Mouse (Mus musculus): ENCODE measurements around the gene Ngb. TPM values are rescaled to one million over a fixed set of nuclear protein-coding genes. Genes with fewer than 3 reads are reported as not detected.

Gene Ngb
- polyA plus RNA-seq, 1 experiment from 2014 or later = 3.0 TPM

DNA sequence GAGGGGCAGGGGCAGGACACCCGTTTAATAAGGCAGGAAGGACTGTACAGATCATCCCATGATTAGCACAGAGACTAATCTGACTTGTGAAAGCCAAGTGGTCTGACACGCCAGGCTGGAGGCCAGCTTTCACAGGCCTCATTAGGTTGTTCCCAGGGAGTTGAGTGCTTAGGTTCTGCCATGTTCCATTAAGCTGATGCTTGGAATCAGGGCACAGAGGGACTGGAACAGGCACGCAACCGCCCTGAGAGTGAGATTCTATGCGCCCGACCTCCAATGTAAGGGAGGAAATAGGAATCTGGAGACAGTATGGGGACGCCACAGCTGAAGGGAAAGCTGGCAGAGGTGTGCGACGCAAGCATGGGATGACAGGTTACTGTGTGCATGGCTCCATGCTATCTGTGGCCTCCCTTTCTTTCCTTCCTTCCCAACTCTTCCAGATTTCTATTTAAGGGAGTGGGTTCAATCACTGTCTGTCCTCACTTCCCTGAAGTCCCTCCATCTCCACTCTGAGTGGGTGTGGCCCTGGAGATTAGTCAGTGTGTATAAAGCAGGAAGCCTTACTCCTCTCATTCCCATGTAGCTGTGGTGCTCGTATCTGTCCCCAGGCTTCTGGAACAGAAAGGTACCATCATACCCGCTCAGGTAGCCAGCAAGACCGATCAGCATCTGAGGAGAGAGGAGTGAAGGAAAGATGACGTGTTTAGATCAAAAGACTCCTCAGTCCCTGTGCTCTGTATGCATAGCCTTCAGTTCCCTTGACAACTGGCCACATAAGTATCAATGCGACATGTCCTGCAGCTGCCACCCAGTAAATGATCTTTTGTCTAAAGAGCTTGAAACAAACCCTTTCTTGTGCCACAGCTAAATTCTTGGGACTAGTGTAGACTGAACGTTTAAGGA lies 35.4 kb upstream of the Ngb start:
- H3K4me2 ChIP-seq (ENCODE audit: low read depth, low read length) = no peak overlapping the region
- H3K4me1 ChIP-seq (ENCODE audit: control insufficient read depth, insufficient read depth, low read length) = no peaks in the 10 kb centered on the region
- H3K27ac ChIP-seq (ENCODE audit: low read length) = no peak overlapping the region
- WGBS = 86% methylated on average over 15 of the region's 15 CpGs
- H3K9ac ChIP-seq (ENCODE audit: low read length) = no peak overlapping the region
- 0 out of 2 replicates have a peak, but pooled peaks cover 4% of the 10 kb centered on the region for H3K36me3 ChIP-seq (ENCODE audit: control insufficient read depth, insufficient read depth, low read length)
- H3K4me3 ChIP-seq (replicated peaks; ENCODE audit: low read length) = no peak overlapping the region
- H3K27me3 ChIP-seq (ENCODE audit: control insufficient read depth, insufficient read depth, low read length) = no peaks in the 10 kb centered on the region
- no peaks in the 10 kb centered on the region for H3K9me3 ChIP-seq (replicated peaks; ENCODE audit: control insufficient read depth, low read length)
- ATAC-seq (ENCODE audit: insufficient read depth, low FRiP score) = no peak

DNA sequence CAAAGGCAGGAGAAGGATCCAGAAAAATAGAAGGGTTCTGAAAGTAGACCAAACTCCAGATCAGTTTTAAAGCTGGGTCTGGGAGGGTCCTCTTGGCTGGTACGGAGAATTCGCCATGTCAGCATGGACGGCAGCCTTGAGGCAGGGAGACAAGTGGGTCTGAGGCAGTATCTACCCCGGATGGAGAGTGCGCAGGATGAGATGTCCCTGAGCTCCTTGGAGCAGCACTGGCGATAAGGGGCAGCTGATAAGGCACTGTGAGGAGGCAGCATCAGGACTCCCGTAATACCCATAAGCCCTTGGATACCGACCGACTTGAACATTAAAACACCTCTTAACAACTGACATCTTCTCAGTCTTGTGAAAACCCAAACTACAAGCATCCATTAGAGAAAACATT lies 30.4 kb upstream of the Ngb start:
- Histone ChIP-seq H3K9ac (ENCODE audit: low read length) (no peak overlapping the region), H3K4me2 (ENCODE audit: low read depth, low read length) (no peak overlapping the region), H3K27me3 (ENCODE audit: control insufficient read depth, insufficient read depth, low read length) (no peaks in the 10 kb centered on the region), H3K36me3 (ENCODE audit: control insufficient read depth, insufficient read depth, low read length) (0 out of 2 replicates have a peak, but pooled peaks cover 6% of the 10 kb centered on the region), H3K9me3 (replicated peaks; ENCODE audit: control insufficient read depth, low read length) (no peaks in the 10 kb centered on the region), H3K4me3 (replicated peaks; ENCODE audit: low read length) (no peak overlapping the region), H3K4me1 (ENCODE audit: control insufficient read depth, insufficient read depth, low read length) (no peaks in the 10 kb centered on the region), H3K27ac (ENCODE audit: low read length) (no peak overlapping the region)
- ATAC-seq (ENCODE audit: insufficient read depth, low FRiP score) = no peak
- 88% methylated on average over 9 of the region's 9 CpGs for WGBS

DNA sequence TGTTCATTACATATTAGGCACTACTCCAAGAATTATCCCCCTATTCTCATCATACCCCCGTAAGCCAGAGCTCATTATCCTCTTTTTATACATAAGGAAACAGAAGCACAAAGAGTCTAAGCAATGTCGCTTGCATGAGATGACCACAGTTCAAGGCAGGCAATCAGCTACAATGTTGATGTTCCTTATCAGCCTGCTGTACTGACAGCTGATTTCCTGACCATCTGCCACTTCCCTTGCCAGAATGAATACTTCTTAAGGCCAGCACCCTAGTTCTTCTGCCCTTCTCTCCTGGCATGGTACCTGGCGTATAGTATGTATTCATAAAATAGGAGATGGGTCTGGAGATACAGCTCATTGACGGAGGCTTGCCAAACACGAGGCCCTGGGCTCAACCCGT lies 29.9 kb upstream of the Ngb start:
- Histone ChIP-seq H3K4me3 (replicated peaks; ENCODE audit: low read length) (no peak overlapping the region), H3K4me1 (ENCODE audit: control insufficient read depth, insufficient read depth, low read length) (no peaks in the 10 kb centered on the region), H3K27ac (ENCODE audit: low read length) (no peak overlapping the region), H3K36me3 (ENCODE audit: control insufficient read depth, insufficient read depth, low read length) (0 out of 2 replicates have a peak, but pooled peaks cover 4% of the 10 kb centered on the region), H3K9me3 (replicated peaks; ENCODE audit: control insufficient read depth, low read length) (no peaks in the 10 kb centered on the region), H3K4me2 (ENCODE audit: low read depth, low read length) (no peak overlapping the region), H3K9ac (ENCODE audit: low read length) (no peak overlapping the region), H3K27me3 (ENCODE audit: control insufficient read depth, insufficient read depth, low read length) (no peaks in the 10 kb centered on the region)
- WGBS = 85% methylated on average over 6 of the region's 6 CpGs
- ATAC-seq (ENCODE audit: insufficient read depth, low FRiP score) = no peak

DNA sequence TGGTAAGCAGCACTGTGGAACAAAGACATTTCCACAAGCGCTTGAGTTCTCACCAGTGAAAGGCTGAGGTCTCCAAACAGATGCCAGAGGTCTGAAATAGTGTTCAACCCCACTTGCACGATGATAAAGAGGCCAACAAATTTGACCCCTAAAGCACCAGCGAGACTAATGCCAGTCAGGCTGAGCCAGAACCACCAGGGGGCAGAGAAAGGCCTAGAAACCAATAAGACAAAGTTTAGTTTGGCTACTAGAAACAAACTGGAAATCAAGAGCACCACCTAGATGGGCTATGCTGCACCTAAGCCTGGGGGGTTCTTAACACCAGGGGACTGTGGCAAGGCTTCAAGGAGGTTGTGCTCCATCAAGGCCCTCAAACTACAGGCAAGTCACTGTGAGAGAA lies 29.3 kb upstream of the Ngb start:
- Histone ChIP-seq H3K9me3 (replicated peaks; ENCODE audit: control insufficient read depth, low read length) (no peaks in the 10 kb centered on the region), H3K27ac (ENCODE audit: low read length) (no peak overlapping the region), H3K4me2 (ENCODE audit: low read depth, low read length) (no peak overlapping the region), H3K4me1 (ENCODE audit: control insufficient read depth, insufficient read depth, low read length) (no peaks in the 10 kb centered on the region), H3K9ac (ENCODE audit: low read length) (no peak overlapping the region), H3K27me3 (ENCODE audit: control insufficient read depth, insufficient read depth, low read length) (no peaks in the 10 kb centered on the region), H3K36me3 (ENCODE audit: control insufficient read depth, insufficient read depth, low read length) (0 out of 2 replicates have a peak, but pooled peaks cover 4% of the 10 kb centered on the region), H3K4me3 (replicated peaks; ENCODE audit: low read length) (no peak overlapping the region)
- no peak for ATAC-seq (ENCODE audit: insufficient read depth, low FRiP score)
- 64% methylated on average over 3 of the region's 3 CpGs for WGBS

DNA sequence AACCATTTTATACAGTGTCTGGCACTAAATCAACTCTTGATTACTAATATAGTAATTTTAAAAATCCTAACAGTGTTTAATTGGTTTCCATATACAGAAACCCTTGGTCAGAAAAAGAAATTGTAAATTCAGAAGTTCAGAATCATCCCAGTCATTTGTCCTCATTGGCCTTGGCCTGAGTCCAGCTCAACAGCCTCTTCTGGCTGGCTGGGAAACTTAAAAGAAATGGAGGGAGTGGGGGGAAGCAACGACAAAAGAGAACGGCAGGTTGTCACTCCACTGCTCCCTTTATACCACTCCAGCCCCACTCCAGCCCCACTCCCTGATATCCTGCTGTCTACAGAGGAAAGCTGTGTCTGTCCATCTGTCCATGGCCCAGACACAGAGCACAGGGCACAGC lies 28.8 kb upstream of the Ngb start:
- H3K9ac ChIP-seq (ENCODE audit: low read length) = no peak overlapping the region
- H3K4me1 ChIP-seq (ENCODE audit: control insufficient read depth, insufficient read depth, low read length) = no peaks in the 10 kb centered on the region
- H3K9me3 ChIP-seq (replicated peaks; ENCODE audit: control insufficient read depth, low read length) = no peaks in the 10 kb centered on the region
- no peaks in the 10 kb centered on the region for H3K27me3 ChIP-seq (ENCODE audit: control insufficient read depth, insufficient read depth, low read length)
- no peak for ATAC-seq (ENCODE audit: insufficient read depth, low FRiP score)
- H3K36me3 ChIP-seq (ENCODE audit: control insufficient read depth, insufficient read depth, low read length) = 0 out of 2 replicates have a peak, but pooled peaks cover 4% of the 10 kb centered on the region
- no peak overlapping the region for H3K27ac ChIP-seq (ENCODE audit: low read length)
- WGBS = 58% methylated on average over 2 of the region's 2 CpGs
- H3K4me3 ChIP-seq (replicated peaks; ENCODE audit: low read length) = no peak overlapping the region
- no peak overlapping the region for H3K4me2 ChIP-seq (ENCODE audit: low read depth, low read length)

DNA sequence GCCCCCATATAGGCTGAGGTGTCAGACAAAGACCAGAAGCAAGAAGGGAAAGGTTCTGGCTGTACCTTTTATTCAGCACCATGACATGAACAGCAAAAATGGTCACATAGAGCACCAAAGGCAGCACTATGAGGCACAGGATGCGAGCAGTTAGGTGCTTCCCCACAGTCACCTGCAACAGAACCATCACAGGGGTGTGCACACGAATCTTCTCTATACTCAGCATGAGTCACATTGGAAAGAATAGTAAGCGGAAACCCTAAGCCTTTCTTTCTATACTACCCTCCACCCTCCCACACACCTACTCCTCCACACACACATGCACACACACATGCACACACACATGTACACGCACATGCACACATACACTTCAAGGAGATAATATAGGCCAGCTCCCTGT lies 27.9 kb upstream of the Ngb start:
- Histone ChIP-seq H3K4me3 (replicated peaks; ENCODE audit: low read length) (no peak overlapping the region), H3K4me1 (ENCODE audit: control insufficient read depth, insufficient read depth, low read length) (no peaks in the 10 kb centered on the region), H3K27ac (ENCODE audit: low read length) (no peak overlapping the region), H3K27me3 (ENCODE audit: control insufficient read depth, insufficient read depth, low read length) (no peaks in the 10 kb centered on the region), H3K36me3 (ENCODE audit: control insufficient read depth, insufficient read depth, low read length) (0 out of 2 replicates have a peak, but pooled peaks cover 4% of the 10 kb centered on the region), H3K9ac (ENCODE audit: low read length) (no peak overlapping the region), H3K4me2 (ENCODE audit: low read depth, low read length) (no peak overlapping the region), H3K9me3 (replicated peaks; ENCODE audit: control insufficient read depth, low read length) (no peaks in the 10 kb centered on the region)
- 90% methylated on average over 4 of the region's 4 CpGs for WGBS
- ATAC-seq (ENCODE audit: insufficient read depth, low FRiP score) = no peak

DNA sequence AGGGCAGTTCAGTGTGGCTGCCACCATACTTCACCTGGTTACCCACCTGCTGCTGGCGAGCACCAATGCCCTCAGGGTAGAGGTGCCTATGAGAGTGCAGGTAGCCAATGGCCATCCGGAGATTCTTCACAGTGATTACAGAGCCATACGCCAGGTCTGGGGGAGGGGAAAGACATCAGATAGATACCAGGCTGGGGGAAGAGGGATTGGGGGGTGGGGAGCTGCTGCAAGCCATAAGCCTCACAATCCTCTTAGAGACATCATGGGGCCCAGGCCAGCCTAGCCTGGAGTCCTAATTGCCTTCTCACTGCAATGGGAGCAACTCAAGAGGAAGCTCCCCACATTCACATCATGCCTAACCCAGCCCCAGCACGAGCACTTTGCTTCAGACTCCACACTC lies 24.9 kb upstream of the Ngb start:
- Histone ChIP-seq H3K4me3 (replicated peaks; ENCODE audit: low read length) (no peak overlapping the region), H3K36me3 (ENCODE audit: control insufficient read depth, insufficient read depth, low read length) (0 out of 2 replicates have a peak, but pooled peaks cover 4% of the 10 kb centered on the region), H3K4me1 (ENCODE audit: control insufficient read depth, insufficient read depth, low read length) (no peaks in the 10 kb centered on the region), H3K9ac (ENCODE audit: low read length) (no peak overlapping the region), H3K9me3 (replicated peaks; ENCODE audit: control insufficient read depth, low read length) (no peaks in the 10 kb centered on the region), H3K4me2 (ENCODE audit: low read depth, low read length) (no peak overlapping the region), H3K27me3 (ENCODE audit: control insufficient read depth, insufficient read depth, low read length) (no peaks in the 10 kb centered on the region), H3K27ac (ENCODE audit: low read length) (no peak overlapping the region)
- no peak for ATAC-seq (ENCODE audit: insufficient read depth, low FRiP score)
- 74% methylated on average over 4 of the region's 4 CpGs for WGBS

DNA sequence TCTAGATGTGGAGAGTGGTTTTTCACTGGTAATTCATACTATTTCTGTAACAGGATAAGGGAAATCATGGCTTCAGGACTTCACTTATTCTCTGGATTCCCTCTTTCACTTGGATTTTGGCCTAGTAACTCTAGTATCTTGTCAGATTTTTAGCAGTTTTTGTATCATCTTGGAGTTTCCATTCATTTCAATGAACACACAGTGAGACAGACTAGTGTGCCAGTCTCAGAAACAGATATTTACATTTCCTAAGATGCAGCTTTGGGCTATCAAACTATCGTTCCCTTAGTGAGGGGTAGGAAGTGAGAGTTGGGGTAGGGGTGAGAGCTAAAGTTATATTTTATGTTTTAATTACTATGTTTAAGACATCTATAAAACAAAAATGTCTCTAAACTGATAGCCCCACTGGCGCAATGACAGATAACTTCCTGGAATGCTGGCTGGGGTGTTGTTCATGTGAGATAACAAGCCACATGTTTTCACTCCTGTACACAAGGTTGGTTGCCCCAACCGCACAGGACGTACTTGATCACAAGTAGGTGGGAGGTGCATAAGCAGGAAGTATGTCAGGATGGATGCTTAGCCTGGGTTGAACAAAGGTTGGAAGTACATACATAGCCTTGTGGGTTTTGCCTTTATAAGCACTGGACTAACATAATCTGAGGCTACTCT lies 19.7 kb upstream of the Ngb start:
- H3K9ac ChIP-seq (ENCODE audit: low read length) = no peak overlapping the region
- no peaks in the 10 kb centered on the region; the same call in 1 of the 2 replicates for H3K36me3 ChIP-seq (ENCODE audit: control insufficient read depth, insufficient read depth, low read length)
- 77% methylated on average over 4 of the region's 4 CpGs for WGBS
- no peak overlapping the region for H3K27ac ChIP-seq (ENCODE audit: low read length)
- no peaks in the 10 kb centered on the region for H3K9me3 ChIP-seq (replicated peaks; ENCODE audit: control insufficient read depth, low read length)
- no peaks in the 10 kb centered on the region for H3K27me3 ChIP-seq (ENCODE audit: control insufficient read depth, insufficient read depth, low read length)
- ATAC-seq (ENCODE audit: insufficient read depth, low FRiP score) = no peak
- H3K4me3 ChIP-seq (replicated peaks; ENCODE audit: low read length) = no peak overlapping the region
- no peaks in the 10 kb centered on the region for H3K4me1 ChIP-seq (ENCODE audit: control insufficient read depth, insufficient read depth, low read length)
- no peak overlapping the region for H3K4me2 ChIP-seq (ENCODE audit: low read depth, low read length)

DNA sequence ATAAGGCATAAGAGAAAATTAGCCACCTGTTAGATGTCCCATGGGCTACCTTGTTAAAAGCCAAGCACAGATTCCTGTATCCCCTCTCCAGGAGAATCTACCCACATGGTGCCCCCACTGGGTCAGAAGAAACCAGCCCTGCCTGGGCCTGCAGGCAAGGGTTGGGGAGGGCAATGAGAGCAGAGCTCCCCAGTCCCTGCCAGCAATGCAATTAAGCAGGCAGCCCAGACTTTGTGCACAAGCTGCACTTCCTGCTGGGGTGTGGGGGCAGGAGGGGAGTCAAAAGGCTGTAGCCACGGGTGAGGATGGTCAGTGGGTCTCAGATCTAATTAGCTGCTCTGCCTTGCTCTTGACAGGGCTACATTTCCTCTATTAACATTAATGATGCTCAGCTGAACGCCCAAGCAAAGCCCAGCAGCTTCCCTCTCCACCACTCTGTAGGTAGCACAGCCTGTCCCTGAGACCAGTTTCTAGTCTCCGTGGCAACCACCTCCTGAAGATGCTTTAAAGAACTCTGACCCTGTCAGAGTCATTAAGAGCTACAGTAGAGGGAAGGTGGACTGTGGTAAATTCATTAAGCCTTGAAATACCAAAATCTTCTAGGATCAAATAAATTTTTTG lies 5.1 kb upstream of the Ngb start:
- Histone ChIP-seq H3K4me2 (ENCODE audit: low read depth, low read length) (no peak overlapping the region), H3K36me3 (ENCODE audit: control insufficient read depth, insufficient read depth, low read length) (no peaks in the 10 kb centered on the region), H3K27ac (ENCODE audit: low read length) (no peak overlapping the region), H3K27me3 (ENCODE audit: control insufficient read depth, insufficient read depth, low read length) (peaks cover 2% of the 10 kb centered on the region), H3K9me3 (replicated peaks; ENCODE audit: control insufficient read depth, low read length) (no peaks in the 10 kb centered on the region), H3K9ac (ENCODE audit: low read length) (no peak overlapping the region), H3K4me1 (ENCODE audit: control insufficient read depth, insufficient read depth, low read length) (no peaks in the 10 kb centered on the region), H3K4me3 (replicated peaks; ENCODE audit: low read length) (no peak overlapping the region)
- WGBS = 48% methylated on average over 3 of the region's 3 CpGs
- no peak for ATAC-seq (ENCODE audit: insufficient read depth, low FRiP score)

Measured in stomach, embryonic 16.5 days (tissue).